Mouse (Mus musculus) hindbrain, postnatal 0 days (tissue): Measurements from ENCODE around the gene Tbc1d23. TPM values are rescaled to one million over a fixed set of nuclear protein-coding genes. Genes with fewer than 3 reads are reported as not detected.

ENCODE experiments used
- ATAC-seq: fragments of 200-750 bp; cut with Nextera tagmentation; 2 replicates; pipeline ENCODE4 v1.8.0; 2017; ENCODE audit warnings: mild to moderate bottlenecking, moderate TSS enrichment, moderate library complexity
- DNase-seq: peaks from one replicate; pipeline ENCODE4 v3.0.0-alpha.2; 2015; ENCODE audit warnings: low spot score
- H3K27ac ChIP-seq: fragments of 300-500 bp; sonication (generic); 2 replicates; pipeline ENCODE4 v1.5.1; 2014; ENCODE audit warnings: mild to moderate bottlenecking
- H3K27me3 ChIP-seq: fragments of 300-500 bp; sonication (generic); 2 replicates; pipeline ENCODE4 v1.6.1; 2014; ENCODE audit warnings: low read length, mixed read lengths; ENCODE audit not compliant: insufficient read depth
- H3K36me3 ChIP-seq: fragments of 300-500 bp; sonication (generic); 2 replicates; pipeline ENCODE4 v1.6.1; 2014; ENCODE audit warnings: low read length, mixed read lengths; ENCODE audit not compliant: insufficient read depth
- H3K4me1 ChIP-seq: fragments of 300-500 bp; sonication (generic); 2 replicates; pipeline ENCODE4 v1.6.1; 2014; ENCODE audit warnings: antibody characterized with exemption, low read length, mixed read lengths; ENCODE audit not compliant: insufficient read depth
- H3K4me2 ChIP-seq: fragments of 300-500 bp; sonication (generic); 2 replicates; pipeline ENCODE4 v1.6.1; 2014; ENCODE audit warnings: low read depth, mild to moderate bottlenecking, low read length, moderate library complexity, mixed read lengths
- H3K4me3 ChIP-seq: fragments of 300-500 bp; sonication (generic); 2 replicates; pipeline ENCODE4 v1.5.1; 2014; ENCODE audit warnings: low read length
- H3K9ac ChIP-seq: fragments of 300-500 bp; sonication (generic); replicated peaks from 2 replicates; pipeline ENCODE4 v1.6.1; 2014; ENCODE audit warnings: mild to moderate bottlenecking, low read length, moderate library complexity, mixed read lengths
- H3K9me3 ChIP-seq: fragments of 300-500 bp; sonication (generic); 2 replicates; pipeline ENCODE4 v1.6.1; 2016; ENCODE audit warnings: low read length, mixed read lengths
- CTCF ChIP-seq: IDR thresholded peaks from 2 replicates; pipeline ENCODE4 v1.5.1; 2016; ENCODE audit warnings: antibody characterized with exemption, control low read depth, low read depth
- WGBS: fragments of 180-500 bp; shearing (Covaris S2); extraction: QIAGEN DNeasy Blood & Tissue Kit; methylation state at CpG from one replicate; pipeline ENCODE4 v1.1.7; 2014; 5-methylcytosine and 5-hydroxymethylcytosine counted together
- polyA plus RNA-seq: library from polyadenylated mRNA; unstranded; fragments of >200 nt; fragmentation: Nextera tagmentation; extraction: Ambion mirVana; gene quantifications from 2 replicates; pipeline ENCODE4 v1.2.1, GENCODE M21; 2015
- total RNA-seq: library from RNA; depleted of rRNA; stranded (reverse); fragments of >200 nt; gene quantifications from 2 replicates; pipeline ENCODE4 v1.2.3, GENCODE M21; 2014; rRNA removed

Tbc1d23 gene
- total RNA-seq (47.6 and 62.6 TPM in 2 replicates), polyA plus RNA-seq (31.5 and 32.3 TPM in 2 replicates)

DNA sequence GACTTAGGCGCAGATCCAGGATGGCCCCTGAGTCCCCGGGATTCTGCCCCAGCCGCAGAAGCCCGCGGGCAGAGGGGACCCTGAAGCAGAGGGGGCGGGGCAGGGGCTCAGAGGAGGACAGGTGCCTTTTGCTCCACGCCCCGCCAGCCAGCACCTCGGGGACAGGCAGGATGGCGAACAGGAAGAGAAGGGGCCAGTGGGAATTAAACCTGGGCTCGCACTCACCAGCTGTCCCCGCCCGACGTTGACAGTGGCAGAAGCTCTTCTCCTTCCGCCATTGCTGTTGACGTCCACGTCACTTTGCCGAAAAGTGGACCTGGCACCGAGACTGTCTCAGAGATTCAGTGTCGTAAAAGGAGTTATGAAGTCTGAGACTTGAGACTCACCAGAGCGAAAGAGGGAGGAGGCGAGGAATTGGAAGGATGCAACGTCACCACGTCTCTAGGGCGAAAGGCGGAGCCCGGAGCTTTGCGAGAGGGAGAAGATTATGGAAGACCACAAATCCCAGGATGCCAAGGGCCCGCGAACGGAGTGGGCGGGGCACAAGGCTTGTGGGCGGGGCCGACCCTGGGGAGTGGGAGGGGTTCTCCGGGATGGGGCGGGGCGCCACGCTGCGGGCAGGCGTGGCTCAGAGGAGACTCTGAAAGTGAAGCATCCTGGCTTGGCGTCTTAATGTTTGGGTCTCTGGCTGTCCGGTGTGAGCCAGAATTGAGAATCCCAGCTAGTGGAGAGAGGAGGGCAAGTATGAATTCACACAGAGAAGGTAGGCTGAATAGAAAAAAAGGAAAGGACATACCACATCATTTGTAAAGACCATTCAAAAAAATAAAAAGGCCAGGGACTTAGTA, at the start of gene Tbc1d23:
Tbc1d23 (minus strand) TSS at position 416 of the 848 bp plus-strand sequence.
- Histone ChIP-seq H3K9ac (peak within 1 kb of the TSS; percentile 76), H3K27me3 (no peaks in the 10 kb centered on the region), H3K27ac (peak within 1 kb of the TSS; percentile 81), H3K9me3 (no peaks in the 10 kb centered on the region), H3K4me1 (peaks cover 5% of the 10 kb centered on the region; the same call in 1 of the 2 replicates), H3K4me2 (peak within 1 kb of the TSS; percentile 85), H3K36me3 (no peaks in the 10 kb centered on the region), H3K4me3 (peak within 1 kb of the TSS; percentile 88)
- under 1% methylated on average over 42 of the region's 42 CpGs for WGBS
- ATAC-seq = peak; percentile 100
- peak; percentile 99 for DNase-seq
- no peak for TF ChIP-seq CTCF

- no peak overlapping the region for H3K9ac ChIP-seq
- no peak for DNase-seq
- no peaks in the 10 kb centered on the region for H3K9me3 ChIP-seq
- WGBS = 83% methylated on average over 31 of the region's 31 CpGs
- H3K4me1 ChIP-seq = no peaks in the 10 kb centered on the region
- H3K36me3 ChIP-seq = no peaks in the 10 kb centered on the region
- no peaks in the 10 kb centered on the region for H3K27me3 ChIP-seq
- no peak for TF ChIP-seq CTCF
- H3K4me3 ChIP-seq = no peak overlapping the region
- H3K4me2 ChIP-seq = no peak overlapping the region
- no peak overlapping the region for H3K27ac ChIP-seq
- ATAC-seq = no peak
These were observed 49.2 kb upstream of the Tbc1d23 start for GRCm38 (mm10) chr16:57280221-57281217.

DNA sequence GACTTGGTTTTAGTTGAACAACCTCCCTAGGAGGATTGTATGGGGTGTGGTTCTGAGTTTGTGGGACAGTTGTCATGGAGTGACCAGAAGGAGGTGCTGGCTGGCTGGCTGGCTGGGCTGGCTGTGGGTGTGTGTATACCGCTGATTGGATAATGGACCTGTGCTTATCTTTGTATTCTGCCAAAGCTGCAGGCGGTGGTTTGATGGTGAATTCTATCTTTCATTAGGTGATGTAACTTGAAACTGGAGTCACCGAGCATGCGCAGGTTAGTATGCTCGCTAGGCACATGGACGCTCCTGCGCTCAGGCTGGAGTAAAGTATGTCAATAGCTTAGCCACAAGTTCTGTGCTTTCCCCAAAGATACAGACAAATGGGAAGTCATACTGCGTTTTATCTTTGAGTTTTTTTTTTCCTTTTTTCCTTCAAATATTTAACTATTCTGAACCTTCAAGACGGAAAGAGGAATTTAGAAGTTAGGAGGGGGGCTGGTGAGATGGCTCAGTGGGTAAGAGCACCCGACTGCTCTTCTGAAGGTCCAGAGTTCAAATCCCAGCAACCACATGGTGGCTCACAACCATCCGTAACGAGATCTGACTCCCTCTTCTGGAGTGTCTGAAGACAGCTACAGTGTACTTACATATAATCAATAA, 47.8 kb upstream of the Tbc1d23 start:
- no peak for DNase-seq
- no peak for TF ChIP-seq CTCF
- H3K27ac ChIP-seq = no peak overlapping the region
- H3K4me3 ChIP-seq = no peak overlapping the region
- WGBS = 92% methylated on average over 10 of the region's 12 CpGs
- no peaks in the 10 kb centered on the region for H3K27me3 ChIP-seq
- no peak overlapping the region for H3K9ac ChIP-seq
- no peak overlapping the region for H3K4me2 ChIP-seq
- H3K36me3 ChIP-seq = no peaks in the 10 kb centered on the region
- H3K4me1 ChIP-seq = no peaks in the 10 kb centered on the region
- no peak for ATAC-seq
- H3K9me3 ChIP-seq = no peaks in the 10 kb centered on the region

DNA sequence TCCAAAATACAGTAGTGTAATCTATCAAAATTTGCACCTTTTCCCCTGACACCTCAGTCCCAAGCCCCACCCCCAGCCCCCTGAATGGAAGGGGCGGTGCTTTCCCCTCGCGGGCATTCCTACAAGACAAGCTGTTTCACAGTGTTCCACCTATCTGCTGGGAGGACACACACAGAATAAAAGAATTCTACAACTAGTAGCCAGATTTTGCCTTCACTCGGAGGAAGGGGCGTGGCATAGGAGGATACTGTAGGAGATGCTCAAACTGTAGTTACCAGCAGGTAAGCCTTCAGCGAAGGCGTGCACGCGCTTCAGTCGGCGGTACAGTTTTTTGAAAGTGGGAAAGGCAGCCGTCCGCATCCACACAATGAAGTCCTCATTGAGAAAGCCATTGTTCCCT, 38.4 kb upstream of the Tbc1d23 start:
- TF ChIP-seq CTCF = no peak
- Histone ChIP-seq H3K36me3 (no peaks in the 10 kb centered on the region), H3K27ac (no peak overlapping the region), H3K4me3 (no peak overlapping the region), H3K4me2 (no peak overlapping the region), H3K27me3 (no peaks in the 10 kb centered on the region), H3K4me1 (no peaks in the 10 kb centered on the region), H3K9me3 (no peaks in the 10 kb centered on the region), H3K9ac (no peak overlapping the region)
- WGBS = 92% methylated on average over 13 of the region's 13 CpGs
- ATAC-seq (no peak), DNase-seq (no peak)

GRCm38 (mm10) chr16:57268058-57268841, 36.9 kb upstream of the Tbc1d23 start:
- Histone ChIP-seq H3K9me3 (no peaks in the 10 kb centered on the region), H3K27me3 (no peaks in the 10 kb centered on the region), H3K4me1 (no peaks in the 10 kb centered on the region), H3K27ac (no peak overlapping the region), H3K36me3 (no peaks in the 10 kb centered on the region), H3K4me2 (no peak overlapping the region), H3K9ac (no peak overlapping the region), H3K4me3 (no peak overlapping the region)
- TF ChIP-seq CTCF = no peak
- ATAC-seq (peak; percentile 71), DNase-seq (peak; percentile 41)
- 75% methylated on average over 14 of the region's 14 CpGs for WGBS

- Histone ChIP-seq H3K27ac (no peak overlapping the region), H3K36me3 (no peaks in the 10 kb centered on the region), H3K4me3 (no peak overlapping the region), H3K4me1 (no peaks in the 10 kb centered on the region), H3K9ac (no peak overlapping the region), H3K9me3 (no peaks in the 10 kb centered on the region), H3K4me2 (no peak overlapping the region), H3K27me3 (no peaks in the 10 kb centered on the region)
- 7% methylated on average over 1 of the region's 1 CpGs for WGBS
- peak; percentile 12 for DNase-seq
- TF ChIP-seq CTCF = no peak
- no peak for ATAC-seq
These were observed 35.8 kb upstream of the Tbc1d23 start for GRCm38 (mm10) chr16:57267068-57267467.
